Mouse (Mus musculus): Measurements from ENCODE around the gene Myo5c. TPM values are rescaled to one million over a fixed set of nuclear protein-coding genes. Genes with fewer than 3 reads are reported as not detected.

The Myo5c gene
- polyA plus RNA-seq, 1 experiment from 2014 or later = 0.52 TPM

DNA sequence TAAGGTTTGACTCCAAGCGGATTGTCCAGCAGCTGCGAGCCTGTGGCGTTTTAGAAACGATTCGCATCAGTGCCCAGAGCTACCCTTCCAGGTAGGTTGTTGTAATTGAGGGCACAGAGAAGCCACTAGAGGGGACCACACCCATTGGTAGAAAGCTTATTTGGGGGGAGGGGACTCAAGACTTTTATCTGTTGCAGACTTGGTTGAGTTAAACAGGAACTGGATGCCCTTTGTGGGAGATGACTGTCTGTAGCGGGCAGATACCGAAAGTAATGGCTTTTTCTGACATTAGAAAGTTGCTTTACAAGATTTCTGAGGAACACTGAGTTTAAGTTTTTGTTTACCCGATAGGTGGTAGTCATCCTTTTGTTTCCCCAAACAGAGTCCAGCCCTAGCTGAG is 39.7 kb downstream of the Myo5c start:
- Histone ChIP-seq H3K27ac (replicated peaks) (no peak overlapping the region), H3K36me3 (no peaks in the 10 kb centered on the region), H3K4me1 (peaks cover 4% of the 10 kb centered on the region), H3K4me3 (no peak overlapping the region), H3K9me3 (replicated peaks) (no peaks in the 10 kb centered on the region), H3K27me3 (ENCODE audit: low read depth, poor library complexity, severe bottlenecking) (no peaks in the 10 kb centered on the region)
- no peak for DNase-seq (ENCODE audit: low spot score)
- WGBS = 93% methylated on average over 8 of the region's 8 CpGs

DNA sequence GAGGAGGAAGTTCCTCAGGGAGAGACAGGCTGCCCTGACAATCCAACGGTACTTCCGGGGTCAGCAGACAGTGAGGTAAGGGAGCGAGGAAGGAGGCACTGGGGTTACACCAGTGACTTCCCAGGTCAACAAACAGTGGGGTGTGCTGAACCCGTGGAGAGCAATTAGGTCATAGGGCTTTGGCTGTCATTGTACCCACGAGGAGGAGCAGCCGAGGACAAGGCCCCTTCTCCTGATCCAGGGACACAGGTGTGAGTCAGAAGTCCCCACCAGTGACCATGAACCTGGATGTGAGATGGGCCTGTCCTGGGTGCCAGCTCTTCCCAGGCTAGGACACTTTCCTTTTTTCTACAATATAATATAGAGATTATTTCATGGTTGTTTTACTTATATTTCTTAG is 41.8 kb downstream of the Myo5c start:
- Histone ChIP-seq H3K4me1 (peaks cover 18% of the 10 kb centered on the region), H3K27me3 (ENCODE audit: low read depth, poor library complexity, severe bottlenecking) (no peaks in the 10 kb centered on the region), H3K4me3 (no peak overlapping the region), H3K36me3 (no peaks in the 10 kb centered on the region), H3K27ac (replicated peaks) (no peak overlapping the region), H3K9me3 (replicated peaks) (no peaks in the 10 kb centered on the region)
- 74% methylated on average over 6 of the region's 6 CpGs for WGBS
- DNase-seq (ENCODE audit: low spot score) = no peak

- H3K27me3 ChIP-seq (ENCODE audit: low read depth, poor library complexity, severe bottlenecking) = no peaks in the 10 kb centered on the region
- no peaks in the 10 kb centered on the region for H3K9me3 ChIP-seq (replicated peaks)
- peaks cover 18% of the 10 kb centered on the region for H3K4me1 ChIP-seq
- no peaks in the 10 kb centered on the region for H3K36me3 ChIP-seq
- H3K27ac ChIP-seq (replicated peaks) = no peak overlapping the region
- no peak for DNase-seq (ENCODE audit: low spot score)
- 96% methylated on average over 5 of the region's 5 CpGs for WGBS
- H3K4me3 ChIP-seq = no peak overlapping the region
These were observed 42.7 kb downstream of the Myo5c start for GRCm38 (mm10) chr9:75274486-75274885.

DNA sequence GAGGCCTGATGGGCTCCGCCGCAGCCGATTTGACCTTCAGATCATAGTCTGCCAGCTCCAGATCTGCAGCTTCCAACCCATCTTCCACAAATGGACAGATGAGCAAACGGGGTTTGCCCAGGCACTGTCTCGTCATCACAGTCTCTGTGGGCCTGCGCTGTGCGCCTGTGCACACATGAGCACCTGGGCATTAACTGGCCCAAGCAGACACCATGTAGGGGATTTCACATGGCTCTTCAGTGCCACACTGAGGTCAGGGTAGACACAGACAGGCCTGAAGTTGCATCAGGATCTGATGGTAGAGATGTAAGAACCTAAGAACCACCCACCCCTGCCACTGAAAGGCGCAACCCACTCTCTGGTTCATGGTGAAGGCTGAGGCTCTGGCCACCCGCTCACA is 43.2 kb downstream of the Myo5c start:
- no peak for DNase-seq (ENCODE audit: low spot score)
- H3K27ac ChIP-seq (replicated peaks) = 0 out of 2 replicates have a peak overlapping the region, but pooled peaks have one; percentile 1
- H3K4me3 ChIP-seq = no peak overlapping the region
- H3K27me3 ChIP-seq (ENCODE audit: low read depth, poor library complexity, severe bottlenecking) = no peaks in the 10 kb centered on the region
- 91% methylated on average over 9 of the region's 9 CpGs for WGBS
- peaks cover 18% of the 10 kb centered on the region for H3K4me1 ChIP-seq
- H3K36me3 ChIP-seq = no peaks in the 10 kb centered on the region
- H3K9me3 ChIP-seq (replicated peaks) = no peaks in the 10 kb centered on the region

- Histone ChIP-seq H3K9me3 (replicated peaks) (no peaks in the 10 kb centered on the region), H3K27ac (replicated peaks) (no peak overlapping the region), H3K4me1 (peaks cover 18% of the 10 kb centered on the region), H3K27me3 (ENCODE audit: low read depth, poor library complexity, severe bottlenecking) (peaks cover 6% of the 10 kb centered on the region), H3K36me3 (no peaks in the 10 kb centered on the region), H3K4me3 (no peak overlapping the region)
- peak; percentile 49 for DNase-seq (ENCODE audit: low spot score)
- 44% methylated on average over 5 of the region's 5 CpGs for WGBS
These were observed 49.0 kb downstream of the Myo5c start for GRCm38 (mm10) chr9:75280814-75281213.

GRCm38 (mm10) chr9:75282179-75282578 is 50.4 kb downstream of the Myo5c start:
- H3K9me3 ChIP-seq (replicated peaks) = no peaks in the 10 kb centered on the region
- H3K36me3 ChIP-seq = no peaks in the 10 kb centered on the region
- WGBS = 74% methylated on average over 2 of the region's 2 CpGs
- H3K4me3 ChIP-seq = no peak overlapping the region
- peaks cover 6% of the 10 kb centered on the region for H3K27me3 ChIP-seq (ENCODE audit: low read depth, poor library complexity, severe bottlenecking)
- no peak overlapping the region; the same call in 1 of the 2 replicates for H3K27ac ChIP-seq (replicated peaks)
- DNase-seq (ENCODE audit: low spot score) = no peak
- H3K4me1 ChIP-seq = peaks cover 8% of the 10 kb centered on the region

- WGBS = 28% methylated on average over 3 of the region's 3 CpGs
- Histone ChIP-seq H3K27ac (replicated peaks) (no peak overlapping the region), H3K27me3 (ENCODE audit: low read depth, poor library complexity, severe bottlenecking) (peaks cover 6% of the 10 kb centered on the region), H3K36me3 (no peaks in the 10 kb centered on the region), H3K9me3 (replicated peaks) (no peaks in the 10 kb centered on the region), H3K4me1 (peaks cover 5% of the 10 kb centered on the region), H3K4me3 (no peak overlapping the region)
- DNase-seq (ENCODE audit: low spot score) = peak; percentile 50
These were observed 51.0 kb downstream of the Myo5c start for GRCm38 (mm10) chr9:75282830-75283229.

DNA sequence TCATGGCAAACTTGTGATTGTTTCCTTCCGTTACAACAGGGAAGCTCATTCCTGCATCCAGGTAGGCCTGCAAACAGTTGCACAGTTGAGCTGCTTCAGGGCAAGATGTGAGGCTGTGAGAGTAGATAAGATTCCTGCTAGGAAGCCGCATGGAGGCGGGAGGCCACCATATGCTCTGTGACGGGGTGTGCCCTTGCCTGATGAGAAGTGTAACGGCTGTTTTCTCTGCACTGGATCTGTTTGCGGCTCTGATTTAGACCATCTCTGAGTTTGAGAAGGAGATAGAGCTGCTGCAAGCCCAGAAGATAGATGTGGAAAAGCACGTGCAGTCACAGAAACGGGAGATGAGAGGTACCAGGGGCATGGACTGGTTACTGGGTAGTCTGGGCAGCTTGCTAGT is 51.8 kb downstream of the Myo5c start:
- Histone ChIP-seq H3K27me3 (ENCODE audit: low read depth, poor library complexity, severe bottlenecking) (peaks cover 6% of the 10 kb centered on the region), H3K27ac (replicated peaks) (no peak overlapping the region), H3K9me3 (replicated peaks) (no peaks in the 10 kb centered on the region), H3K36me3 (no peaks in the 10 kb centered on the region), H3K4me1 (peaks cover 4% of the 10 kb centered on the region), H3K4me3 (no peak overlapping the region)
- DNase-seq (ENCODE audit: low spot score) = no peak
- WGBS = 83% methylated on average over 8 of the region's 8 CpGs

DNA sequence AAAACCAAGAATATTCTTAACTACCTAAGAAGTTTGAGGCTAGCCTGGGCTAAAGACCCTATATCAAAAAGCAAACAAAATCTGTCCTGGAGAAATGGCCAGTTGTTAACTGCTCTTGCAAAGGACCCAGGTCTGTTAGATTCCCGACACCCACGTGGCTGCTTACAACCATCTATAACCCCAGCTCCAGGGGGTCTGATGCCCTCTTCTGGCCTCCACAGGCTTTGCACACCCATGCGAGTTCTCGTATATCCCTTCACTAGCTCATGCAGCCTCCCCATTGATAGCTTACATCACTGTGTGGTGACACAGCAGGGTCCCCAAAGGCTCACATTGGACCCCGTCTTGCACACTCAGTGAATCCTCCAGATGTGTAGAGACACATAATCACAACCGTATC is 53.5 kb downstream of the Myo5c start:
- Histone ChIP-seq H3K9me3 (replicated peaks) (no peaks in the 10 kb centered on the region), H3K4me1 (peaks cover 4% of the 10 kb centered on the region), H3K36me3 (no peaks in the 10 kb centered on the region), H3K27ac (replicated peaks) (no peak overlapping the region), H3K4me3 (no peak overlapping the region), H3K27me3 (ENCODE audit: low read depth, poor library complexity, severe bottlenecking) (peaks cover 6% of the 10 kb centered on the region)
- 80% methylated on average over 6 of the region's 6 CpGs for WGBS
- DNase-seq (ENCODE audit: low spot score) = no peak

DNA sequence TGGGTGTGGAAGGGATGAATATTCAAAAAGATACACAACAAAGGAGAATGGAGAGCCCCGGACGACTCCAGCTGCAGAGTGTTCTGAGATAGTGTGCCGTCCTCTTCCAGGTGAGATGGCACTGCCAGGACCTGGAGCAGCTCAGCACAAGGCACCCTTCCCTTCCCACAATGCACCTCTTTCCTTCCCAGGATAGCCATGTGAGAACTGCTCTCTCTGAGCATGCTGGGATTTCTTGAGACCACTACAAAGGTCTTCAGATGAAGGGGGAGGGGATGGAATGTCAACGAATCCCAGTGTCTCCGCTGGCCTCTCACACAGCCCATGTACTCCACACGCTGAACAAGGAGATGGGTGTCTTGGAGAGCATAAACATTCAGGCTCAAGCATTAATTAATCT is 55.8 kb downstream of the Myo5c start:
- H3K27me3 ChIP-seq (ENCODE audit: low read depth, poor library complexity, severe bottlenecking) = no peaks in the 10 kb centered on the region
- 75% methylated on average over 6 of the region's 6 CpGs for WGBS
- no peaks in the 10 kb centered on the region for H3K36me3 ChIP-seq
- no peak for DNase-seq (ENCODE audit: low spot score)
- no peak overlapping the region for H3K27ac ChIP-seq (replicated peaks)
- no peak overlapping the region for H3K4me3 ChIP-seq
- no peaks in the 10 kb centered on the region for H3K9me3 ChIP-seq (replicated peaks)
- H3K4me1 ChIP-seq = peaks cover 4% of the 10 kb centered on the region

DNA sequence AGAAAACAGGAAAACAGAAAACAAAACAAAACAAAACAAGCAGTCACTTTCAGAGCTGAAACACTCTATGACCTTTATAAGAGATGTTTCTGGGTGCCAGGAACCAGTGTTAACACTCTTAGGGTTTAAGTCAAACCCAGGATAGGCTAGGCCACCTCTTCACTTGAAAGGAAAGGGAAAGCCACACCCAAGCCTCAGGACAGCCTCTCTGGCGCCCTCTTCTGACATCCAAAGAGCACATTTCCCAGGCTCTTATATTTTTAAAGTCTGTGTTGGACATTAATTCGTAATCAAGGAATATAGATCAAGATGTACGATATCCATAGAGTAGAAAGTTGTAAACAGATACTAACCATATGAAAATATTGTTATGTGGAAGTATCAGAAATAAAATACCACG is 57.7 kb downstream of the Myo5c start:
- WGBS = 47% methylated on average over 4 of the region's 4 CpGs
- no peaks in the 10 kb centered on the region for H3K9me3 ChIP-seq (replicated peaks)
- H3K4me3 ChIP-seq = no peak overlapping the region
- H3K27ac ChIP-seq (replicated peaks) = no peak overlapping the region
- no peak for DNase-seq (ENCODE audit: low spot score)
- no peaks in the 10 kb centered on the region for H3K27me3 ChIP-seq (ENCODE audit: low read depth, poor library complexity, severe bottlenecking)
- H3K36me3 ChIP-seq = no peaks in the 10 kb centered on the region
- H3K4me1 ChIP-seq = peaks cover 4% of the 10 kb centered on the region

DNA sequence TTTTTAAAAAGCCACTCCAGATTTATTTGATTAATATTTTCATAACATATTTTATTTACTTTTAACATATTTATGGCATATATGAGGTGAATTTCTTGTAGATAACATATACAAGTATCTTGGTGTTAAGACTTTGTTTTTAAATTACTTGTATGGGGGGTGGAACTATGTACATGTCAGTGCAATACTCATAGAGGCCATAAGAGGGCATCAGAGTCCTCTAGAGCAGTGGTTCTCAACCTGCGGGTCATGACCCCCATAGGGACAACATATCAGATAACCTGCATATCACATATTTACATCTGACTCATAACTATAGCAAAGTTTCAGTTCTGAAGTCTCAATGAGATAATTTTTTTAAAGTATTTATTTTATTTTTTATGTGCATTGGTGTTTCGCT is 67.5 kb downstream of the Myo5c start:
- Histone ChIP-seq H3K9me3 (replicated peaks) (no peaks in the 10 kb centered on the region), H3K36me3 (no peaks in the 10 kb centered on the region), H3K27ac (replicated peaks) (no peak overlapping the region), H3K27me3 (ENCODE audit: low read depth, poor library complexity, severe bottlenecking) (no peaks in the 10 kb centered on the region), H3K4me3 (no peak overlapping the region), H3K4me1 (peaks cover 8% of the 10 kb centered on the region)
- WGBS = 82% methylated on average over 2 of the region's 2 CpGs
- no peak for DNase-seq (ENCODE audit: low spot score)

DNA sequence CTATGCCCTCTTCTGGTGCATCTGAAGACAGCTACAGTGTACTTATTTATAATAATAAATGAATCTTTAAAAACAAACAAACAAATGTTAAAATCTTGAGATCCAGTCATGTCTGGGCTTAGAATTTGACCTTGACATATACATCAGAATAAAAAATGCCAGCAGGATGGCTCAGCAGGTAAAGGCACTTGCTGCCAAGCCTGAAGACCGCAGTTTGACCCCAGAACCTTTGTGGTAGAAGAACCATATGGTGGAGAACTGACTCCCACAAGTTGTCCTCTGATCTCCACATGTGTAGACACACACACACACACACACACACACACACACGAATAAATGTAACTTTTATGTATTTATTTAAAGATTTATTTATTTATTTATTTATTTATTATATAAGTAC is 71.2 kb downstream of the Myo5c start:
- H3K27me3 ChIP-seq (ENCODE audit: low read depth, poor library complexity, severe bottlenecking) = no peaks in the 10 kb centered on the region
- no peak overlapping the region for H3K4me3 ChIP-seq
- H3K9me3 ChIP-seq (replicated peaks) = no peaks in the 10 kb centered on the region
- no peaks in the 10 kb centered on the region for H3K36me3 ChIP-seq
- no peak overlapping the region for H3K27ac ChIP-seq (replicated peaks)
- peaks cover 8% of the 10 kb centered on the region for H3K4me1 ChIP-seq
- no peak for DNase-seq (ENCODE audit: low spot score)
- WGBS = 76% methylated on average over 2 of the region's 2 CpGs

DNA sequence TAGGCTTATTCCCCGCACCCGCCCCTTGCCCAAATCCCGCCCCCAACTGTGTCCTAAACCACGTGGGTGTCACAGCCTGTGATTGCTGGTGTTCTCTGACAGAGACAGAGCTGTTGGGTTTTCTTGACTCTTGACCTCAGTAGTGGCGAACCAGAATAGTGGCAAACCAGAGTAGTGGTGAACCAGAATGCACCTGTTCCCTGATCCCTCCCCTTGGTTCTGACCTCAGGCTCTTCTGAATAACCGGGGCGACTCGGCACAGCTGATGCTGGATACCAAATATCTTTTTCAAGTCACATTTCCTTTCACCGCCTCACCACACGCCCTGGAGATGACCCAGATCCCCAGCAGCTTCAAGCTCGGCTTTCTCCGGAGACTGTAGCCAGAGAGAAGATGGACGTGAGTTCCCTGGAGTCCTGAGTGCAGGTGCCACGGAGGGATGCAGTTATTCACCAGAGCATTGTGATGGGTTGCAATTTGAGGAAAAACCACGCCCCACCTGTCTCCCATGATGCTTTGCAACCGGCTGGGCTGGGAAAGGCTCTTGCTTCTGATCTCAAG is 72.0 kb downstream of the Myo5c start:
- no peak for DNase-seq (ENCODE audit: low spot score)
- Histone ChIP-seq H3K9me3 (replicated peaks) (no peaks in the 10 kb centered on the region), H3K27me3 (ENCODE audit: low read depth, poor library complexity, severe bottlenecking) (no peaks in the 10 kb centered on the region), H3K36me3 (no peaks in the 10 kb centered on the region), H3K27ac (replicated peaks) (no peak overlapping the region), H3K4me1 (peaks cover 8% of the 10 kb centered on the region), H3K4me3 (peak overlapping the region; percentile 26; the same call in 1 of the 2 replicates)
- 39% methylated on average over 16 of the region's 16 CpGs for WGBS
